Mouse (Mus musculus) limb, embryonic 14.5 days (tissue): ENCODE data around the gene Skida1. TPM values are rescaled to one million over a fixed set of nuclear protein-coding genes. Genes with fewer than 3 reads are reported as not detected.

ENCODE experiments used
- ATAC-seq: fragments of 200-750 bp; cut with Nextera tagmentation; 2 replicates; pipeline ENCODE4 v1.8.0; 2017; ENCODE audit warnings: low read depth, moderate number of reproducible peaks, moderate TSS enrichment; ENCODE audit not compliant: low FRiP score
- DNase-seq: peaks from one replicate; pipeline ENCODE4 v3.0.0-alpha.2; 2015; ENCODE audit warnings: low spot score
- H3K27ac ChIP-seq: fragments of 300-500 bp; sonication (generic); replicated peaks from 2 replicates; pipeline ENCODE4 v1.5.1; 2014; ENCODE audit warnings: low read depth, mild to moderate bottlenecking, low read length, moderate library complexity, mixed read lengths
- H3K27me3 ChIP-seq: fragments of 300-500 bp; sonication (generic); 2 replicates; pipeline ENCODE4 v1.6.1; 2014; ENCODE audit warnings: low read length, mixed read lengths; ENCODE audit not compliant: control insufficient read depth, insufficient read depth
- H3K36me3 ChIP-seq: fragments of 300-500 bp; sonication (generic); 2 replicates; pipeline ENCODE4 v1.6.1; 2014; ENCODE audit warnings: mild to moderate bottlenecking, low read length, moderate library complexity, mixed read lengths; ENCODE audit not compliant: control insufficient read depth, insufficient read depth
- H3K4me1 ChIP-seq: fragments of 300-500 bp; sonication (generic); 2 replicates; pipeline ENCODE4 v1.6.1; 2014; ENCODE audit warnings: antibody characterized with exemption, low read length, mixed read lengths; ENCODE audit not compliant: control insufficient read depth, insufficient read depth
- H3K4me2 ChIP-seq: fragments of 300-500 bp; sonication (generic); replicated peaks from 2 replicates; pipeline ENCODE4 v1.6.1; 2014; ENCODE audit warnings: low read depth, mild to moderate bottlenecking, low read length, moderate library complexity; ENCODE audit not compliant: severe bottlenecking
- H3K4me3 ChIP-seq: fragments of 300-500 bp; sonication (generic); replicated peaks from 2 replicates; pipeline ENCODE4 v1.5.1; 2014; ENCODE audit warnings: low read length
- H3K9ac ChIP-seq: fragments of 300-500 bp; sonication (generic); 2 replicates; pipeline ENCODE4 v1.6.1; 2014; ENCODE audit warnings: mild to moderate bottlenecking, low read depth, low read length, moderate library complexity; ENCODE audit not compliant: severe bottlenecking
- H3K9me3 ChIP-seq: fragments of 300-500 bp; sonication (generic); 2 replicates; pipeline ENCODE4 v1.6.1; 2016; ENCODE audit warnings: low read length; ENCODE audit not compliant: control insufficient read depth
- POLR2A ChIP-seq: fragments of 200-500 bp; IDR thresholded peaks from 2 replicates; pipeline ENCODE4 v1.8.0; 2012; ENCODE audit warnings: inconsistent platforms, mild to moderate bottlenecking, moderate library complexity, borderline replicate concordance; ENCODE audit not compliant: insufficient read depth, insufficient read length; ENCODE audit errors: extremely low read depth
- WGBS: fragments of 180-500 bp; shearing (Covaris S2); extraction: QIAGEN DNeasy Blood & Tissue Kit; methylation state at CpG from one replicate; pipeline ENCODE4 v1.1.7; 2014; 5-methylcytosine and 5-hydroxymethylcytosine counted together
- polyA plus RNA-seq, 2 experiments: library from polyadenylated mRNA; depleted of rRNA in 1 of 2; stranded (reverse) in 1 of 2; unstranded in 1 of 2; fragments of >200 nt; fragmentation: Nextera tagmentation in 1 of 2; extraction: Ambion mirVana in 1 of 2; gene quantifications; 2 replicates each; pipeline versions ENCODE4 v1.2.1 to v1.2.3; 2012 to 2014

Skida1 gene
- polyA plus RNA-seq, 2 experiments: 8.2 to 19.0 TPM

DNA sequence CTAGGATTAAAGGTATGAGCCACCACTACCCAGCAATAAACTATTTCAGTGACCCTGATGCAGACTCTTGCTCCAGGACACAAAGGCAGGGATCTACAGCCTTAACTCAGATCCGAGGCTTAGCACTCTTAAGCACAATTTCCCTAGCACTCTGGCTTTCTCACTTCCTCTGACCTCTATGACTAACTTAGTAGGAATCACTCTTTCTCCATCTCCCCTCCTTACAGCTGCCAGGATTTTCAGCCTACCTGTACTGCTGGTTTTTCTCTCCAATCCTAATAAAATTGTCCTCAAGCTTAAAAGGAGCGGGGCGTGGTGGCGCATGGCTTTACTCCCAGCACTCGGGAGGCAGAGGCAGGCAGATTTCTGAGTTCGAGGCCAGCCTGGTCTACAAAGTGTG lies 31.5 kb downstream of the Skida1 start:
- WGBS: 93% methylated on average over 6 of the region's 6 CpGs

DNA sequence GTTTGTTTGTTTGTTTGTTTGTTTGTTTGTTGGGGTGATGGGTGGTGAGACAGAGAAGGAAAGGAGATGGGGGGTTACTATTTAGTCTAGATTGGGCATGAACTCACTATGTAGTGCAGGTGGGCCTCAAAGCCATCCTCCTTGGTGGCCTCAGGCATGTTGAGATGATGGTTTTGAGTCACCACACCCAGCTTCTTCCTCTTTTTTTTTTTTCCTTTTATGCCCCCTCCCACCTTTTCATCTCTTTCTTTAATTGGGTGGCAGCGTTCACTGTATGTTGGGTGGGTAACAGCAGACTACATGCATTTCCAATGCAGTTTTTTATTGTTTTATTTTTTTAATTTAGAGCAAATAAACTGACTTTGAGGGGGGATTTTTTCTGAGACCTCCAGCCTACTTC lies 32.2 kb downstream of the Skida1 start:
- H3K4me1 ChIP-seq: no peaks in the 10 kb centered on the region
- WGBS: 89% methylated on average over 1 of the region's 1 CpGs
- no peak overlapping the region for H3K9ac ChIP-seq
- H3K9me3 ChIP-seq: no peaks in the 10 kb centered on the region
- no peak overlapping the region for H3K4me3 ChIP-seq
- TF ChIP-seq POLR2A: no peak
- no peaks in the 10 kb centered on the region for H3K27me3 ChIP-seq
- no peak overlapping the region for H3K4me2 ChIP-seq
- ATAC-seq (no peak), DNase-seq (no peak)
- no peak overlapping the region for H3K27ac ChIP-seq
- no peaks in the 10 kb centered on the region for H3K36me3 ChIP-seq

More for the DNA sequence above, 31.5 kb downstream of the Skida1 start:
- H3K27me3 ChIP-seq: no peaks in the 10 kb centered on the region
- ATAC-seq (no peak), DNase-seq (no peak)
- no peaks in the 10 kb centered on the region for H3K36me3 ChIP-seq
- H3K9ac ChIP-seq: no peak overlapping the region
- no peak for TF ChIP-seq POLR2A
- H3K9me3 ChIP-seq: no peaks in the 10 kb centered on the region
- H3K27ac ChIP-seq: no peak overlapping the region
- H3K4me1 ChIP-seq: no peaks in the 10 kb centered on the region
- H3K4me2 ChIP-seq: no peak overlapping the region
- H3K4me3 ChIP-seq: no peak overlapping the region

DNA sequence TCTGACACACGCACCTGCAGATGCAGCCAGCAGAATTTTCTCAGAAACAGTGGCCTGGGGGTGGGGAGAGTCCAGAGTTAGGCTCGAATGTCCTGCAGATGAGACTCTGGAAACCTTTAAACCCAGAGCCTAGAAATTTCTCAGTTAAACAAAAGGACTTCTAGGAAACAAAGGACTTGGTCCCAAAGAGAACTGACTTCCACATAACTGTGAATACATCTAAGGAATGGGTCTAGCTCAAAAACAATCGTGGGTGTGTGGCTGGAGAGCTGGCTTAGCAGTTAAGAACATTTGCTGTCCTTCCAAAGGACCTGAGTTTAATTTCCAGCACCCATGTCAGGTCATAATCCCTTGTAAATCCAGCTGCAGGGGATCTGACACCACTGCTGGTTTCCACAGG lies 33.3 kb downstream of the Skida1 start:
- DNase-seq (no peak), ATAC-seq (no peak)
- Histone ChIP-seq H3K4me1 (no peaks in the 10 kb centered on the region), H3K4me3 (no peak overlapping the region), H3K4me2 (no peak overlapping the region), H3K27me3 (no peaks in the 10 kb centered on the region), H3K9me3 (no peaks in the 10 kb centered on the region), H3K27ac (no peak overlapping the region), H3K9ac (no peak overlapping the region), H3K36me3 (no peaks in the 10 kb centered on the region)
- TF ChIP-seq POLR2A: no peak
- WGBS: 64% methylated on average over 3 of the region's 3 CpGs

DNA sequence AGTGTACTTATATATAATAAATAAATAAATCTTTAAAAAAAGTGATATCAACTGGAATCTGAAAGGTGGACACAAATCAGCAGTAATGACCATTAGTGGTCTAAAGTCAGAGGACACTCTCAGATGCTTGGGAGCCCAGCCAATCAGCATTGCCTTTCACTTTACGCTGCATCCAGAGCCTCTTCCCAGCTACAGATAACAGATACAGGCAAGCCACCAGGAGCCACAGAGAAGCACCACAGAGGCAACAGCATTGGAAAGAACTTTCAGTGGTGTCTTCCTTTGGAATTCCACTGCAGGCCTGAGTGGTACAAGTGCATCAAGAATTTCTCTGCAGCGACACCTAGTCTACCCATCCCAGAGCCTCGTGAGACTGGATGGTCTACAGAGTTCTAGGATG lies 36.0 kb downstream of the Skida1 start:
- Histone ChIP-seq H3K4me3 (no peak overlapping the region), H3K27ac (no peak overlapping the region), H3K4me2 (no peak overlapping the region), H3K9ac (no peak overlapping the region), H3K9me3 (no peaks in the 10 kb centered on the region), H3K36me3 (no peaks in the 10 kb centered on the region), H3K27me3 (no peaks in the 10 kb centered on the region), H3K4me1 (no peaks in the 10 kb centered on the region)
- TF ChIP-seq POLR2A: no peak
- ATAC-seq (no peak), DNase-seq (no peak)
- 86% methylated on average over 3 of the region's 3 CpGs for WGBS

DNA sequence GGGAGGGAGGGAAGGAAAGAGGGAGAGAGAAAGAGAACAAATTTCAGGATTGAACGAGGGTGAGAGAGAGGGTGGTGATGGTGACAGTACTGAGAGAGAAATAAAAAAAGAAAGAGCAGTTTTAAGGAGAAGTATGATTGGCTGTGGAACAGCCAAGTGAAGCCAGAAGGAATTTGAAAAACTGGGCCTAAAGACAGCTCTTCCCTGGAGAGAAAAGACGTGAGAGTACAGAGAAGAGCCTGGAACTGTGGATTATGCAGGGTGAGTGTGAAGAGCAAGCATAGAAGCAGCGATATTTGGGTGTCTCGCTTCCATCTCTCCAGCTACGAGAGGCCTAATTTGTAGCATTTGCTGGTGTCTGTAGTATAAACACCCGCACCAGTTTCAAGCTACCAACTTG lies 37.6 kb downstream of the Skida1 start:
- 88% methylated on average over 6 of the region's 6 CpGs for WGBS
- Histone ChIP-seq H3K4me3 (no peak overlapping the region), H3K27ac (no peak overlapping the region), H3K4me2 (no peak overlapping the region), H3K9ac (no peak overlapping the region), H3K4me1 (no peaks in the 10 kb centered on the region), H3K9me3 (no peaks in the 10 kb centered on the region), H3K27me3 (no peaks in the 10 kb centered on the region), H3K36me3 (no peaks in the 10 kb centered on the region)
- no peak for ATAC-seq
- no peak for TF ChIP-seq POLR2A
- DNase-seq: no peak

DNA sequence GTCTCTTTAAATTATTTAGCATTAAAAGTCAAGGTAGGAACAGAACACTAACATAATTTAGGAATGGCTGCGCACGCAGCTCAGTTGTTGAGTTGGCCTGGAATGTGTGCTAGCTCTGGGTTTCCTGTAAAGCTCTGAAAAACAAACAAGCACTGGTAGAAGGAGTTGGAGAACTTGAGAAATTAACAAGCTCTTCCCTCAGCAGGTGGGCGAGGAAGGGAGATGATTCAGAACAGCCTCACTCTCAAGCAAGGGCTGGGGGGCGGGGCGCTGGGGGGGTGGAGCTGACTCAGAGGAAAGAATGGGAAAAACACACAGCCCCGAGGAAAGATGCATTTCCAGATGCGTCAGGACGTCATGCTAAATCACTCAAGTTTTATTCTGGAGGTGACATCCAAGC lies 43.7 kb downstream of the Skida1 start:
- Histone ChIP-seq H3K27me3 (no peaks in the 10 kb centered on the region), H3K4me2 (0 out of 2 replicates have a peak overlapping the region, but pooled peaks have one; percentile 2), H3K36me3 (no peaks in the 10 kb centered on the region), H3K9ac (no peak overlapping the region), H3K4me1 (peaks cover 9% of the 10 kb centered on the region; the same call in 1 of the 2 replicates), H3K4me3 (no peak overlapping the region), H3K9me3 (no peaks in the 10 kb centered on the region), H3K27ac (0 out of 2 replicates have a peak overlapping the region, but pooled peaks have one; percentile 39)
- ATAC-seq: 0 out of 2 replicates have a peak, but pooled peaks have one; percentile 50
- no peak for TF ChIP-seq POLR2A
- peak; percentile 32 for DNase-seq
- WGBS: 14% methylated on average over 8 of the region's 8 CpGs
